Mouse (Mus musculus) forebrain, embryonic 10.5 days (tissue): ENCODE results near the gene Gm17542. TPM values are rescaled to one million over a fixed set of nuclear protein-coding genes. Genes with fewer than 3 reads are reported as not detected.
A peak's percentile ranks its signal among the peaks of the same experiment; 100 is the strongest.

Experiments used
- DNase-seq: peaks from one replicate; pipeline ENCODE4 v3.0.0-alpha.2; 2017; ENCODE audit warnings: low spot score; ENCODE audit errors: extremely low spot score
- H3K27ac ChIP-seq: fragments of 300-500 bp; sonication (generic); 2 replicates; pipeline ENCODE4 v1.5.1; 2016; ENCODE audit warnings: mild to moderate bottlenecking
- H3K27me3 ChIP-seq: fragments of 300-500 bp; sonication (generic); 2 replicates; pipeline ENCODE4 v1.6.1; 2016; ENCODE audit warnings: mild to moderate bottlenecking; ENCODE audit not compliant: poor library complexity, severe bottlenecking
- H3K36me3 ChIP-seq: fragments of 300-500 bp; sonication (generic); replicated peaks from 2 replicates; pipeline ENCODE4 v1.6.1; 2016; ENCODE audit warnings: mild to moderate bottlenecking, moderate library complexity
- H3K4me1 ChIP-seq: fragments of 300-500 bp; sonication (generic); 2 replicates; pipeline ENCODE4 v1.6.1; 2016
- H3K4me3 ChIP-seq: fragments of 300-500 bp; sonication (generic); 2 replicates; pipeline ENCODE4 v1.5.1; 2016; ENCODE audit warnings: mild to moderate bottlenecking, moderate library complexity
- H3K9me3 ChIP-seq: fragments of 300-500 bp; sonication (generic); 2 replicates; pipeline ENCODE4 v1.6.1; 2016; ENCODE audit warnings: mild to moderate bottlenecking, moderate library complexity
- WGBS: fragments of 180-500 bp; shearing (Covaris S2); methylation state at CpG from one replicate; pipeline ENCODE4 v1.1.7; 2016; 5-methylcytosine and 5-hydroxymethylcytosine counted together
- polyA plus RNA-seq: library from polyadenylated mRNA; unstranded; fragments of >200 nt; fragmentation: Nextera tagmentation; extraction: Ambion mirVana; gene quantifications from 2 replicates; pipeline ENCODE4 v1.2.1, GENCODE M21; 2016

Gene Gm17542
- polyA plus RNA-seq, 1 experiment from 2014 or later = not detected

DNA sequence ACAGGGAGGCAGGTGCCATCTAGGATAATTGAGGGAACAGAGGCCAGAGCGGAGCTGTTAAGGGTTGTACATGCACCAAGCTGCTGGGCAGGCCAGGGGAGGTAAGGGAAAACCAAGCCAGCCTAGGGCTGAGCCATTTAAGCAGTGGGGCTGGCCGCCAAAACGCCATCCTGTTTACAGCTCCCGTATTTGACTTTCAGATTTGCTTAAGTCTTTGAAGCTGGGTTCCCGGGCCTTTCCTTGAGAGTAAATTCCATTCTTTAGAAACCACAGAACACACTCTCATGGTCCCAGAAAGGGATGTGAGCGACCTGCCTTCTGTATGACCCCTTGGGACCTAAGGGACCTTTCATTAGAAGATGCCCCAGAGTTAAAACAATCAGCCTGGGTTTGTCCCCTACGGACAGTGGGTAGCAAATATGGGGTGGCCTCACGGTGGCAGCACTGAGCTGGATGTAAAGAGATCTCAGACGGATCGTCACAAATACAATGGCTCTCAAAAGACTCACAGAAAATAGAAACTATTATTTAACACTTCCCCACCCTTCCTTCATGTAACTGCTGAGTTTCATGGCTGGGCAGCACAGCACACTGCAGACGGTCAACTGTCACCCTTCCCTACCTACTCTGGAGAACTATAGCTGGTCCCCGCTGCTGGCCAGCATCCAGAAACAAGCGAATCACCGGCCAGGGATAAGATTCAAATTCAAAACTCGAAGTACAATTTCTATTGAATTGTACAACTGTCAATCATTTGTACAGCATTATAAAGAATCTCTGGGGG is 44.5 kb downstream of the Gm17542 start:
- DNase-seq = peak; percentile 73
- H3K4me1 ChIP-seq = peaks cover 39% of the 10 kb centered on the region
- peak overlapping the region; percentile 27 for H3K4me3 ChIP-seq
- peak overlapping the region; percentile 77 for H3K27ac ChIP-seq
- H3K36me3 ChIP-seq = no peaks in the 10 kb centered on the region
- WGBS = 32% methylated on average over 15 of the region's 15 CpGs
- no peaks in the 10 kb centered on the region for H3K9me3 ChIP-seq
- peaks cover 60% of the 10 kb centered on the region for H3K27me3 ChIP-seq

DNA sequence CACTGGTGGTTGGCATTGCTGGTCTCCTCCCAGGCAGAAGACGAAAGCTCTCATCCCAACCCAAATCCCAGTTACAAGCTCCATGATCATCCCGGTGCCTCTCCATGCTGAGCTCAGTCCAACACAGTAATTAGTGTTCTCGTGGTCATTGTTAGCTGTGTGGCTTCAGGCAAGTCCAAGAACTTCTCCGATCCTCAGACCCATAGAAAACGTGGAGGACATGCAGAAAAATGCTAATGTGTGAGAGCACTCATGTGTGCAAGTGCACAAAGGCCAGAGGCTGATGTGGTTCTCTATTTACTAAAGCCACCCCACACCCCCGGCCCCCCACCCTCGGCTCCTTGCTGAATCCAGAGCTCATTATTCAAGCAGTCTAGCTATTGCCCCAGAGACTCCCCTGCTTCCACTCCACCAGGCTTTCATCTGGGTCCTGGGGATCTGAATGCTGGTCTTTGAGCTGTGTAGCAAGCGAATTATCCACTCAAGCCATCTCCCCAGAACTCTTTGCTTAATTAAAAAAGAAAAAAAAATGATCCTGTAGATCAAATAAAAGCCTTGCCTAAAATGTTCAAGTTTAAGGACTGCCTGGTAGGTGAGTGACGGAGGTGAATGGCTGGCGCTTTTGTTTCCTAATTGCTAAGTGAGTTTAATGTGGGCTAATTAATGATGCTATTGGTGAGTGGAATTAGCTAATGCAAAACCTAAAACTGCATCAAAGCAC is 45.3 kb downstream of the Gm17542 start:
- peak; percentile 77 for DNase-seq
- H3K4me3 ChIP-seq = peak overlapping the region; percentile 27; the same call in 1 of the 2 replicates

DNA sequence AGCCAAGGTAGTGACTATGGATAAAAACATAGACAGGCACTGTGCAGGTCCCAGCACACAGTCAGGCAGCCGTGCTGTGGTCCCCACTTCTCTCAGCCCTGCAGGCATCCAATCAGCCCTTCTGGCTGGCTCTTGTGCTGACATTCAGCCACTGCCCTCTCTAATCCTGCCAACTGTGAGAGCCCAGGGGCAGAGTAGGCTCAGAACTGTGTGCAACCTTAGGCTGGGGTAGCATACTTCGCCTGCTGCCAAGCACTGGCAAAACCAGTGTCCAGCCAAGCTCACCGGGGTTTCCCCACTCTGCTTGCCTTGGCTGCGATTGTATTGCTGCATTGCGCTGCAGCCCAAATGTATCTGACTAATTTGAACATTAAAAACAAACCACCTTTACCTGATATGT is 54.1 kb downstream of the Gm17542 start:
- no peak overlapping the region for H3K4me3 ChIP-seq
- H3K27ac ChIP-seq = peak overlapping the region; percentile 27; the same call in 1 of the 2 replicates
- H3K9me3 ChIP-seq = no peaks in the 10 kb centered on the region
- H3K4me1 ChIP-seq = peaks cover 3% of the 10 kb centered on the region; the same call in 1 of the 2 replicates
- 88% methylated on average over 5 of the region's 5 CpGs for WGBS
- peaks cover 61% of the 10 kb centered on the region for H3K27me3 ChIP-seq
- no peaks in the 10 kb centered on the region for H3K36me3 ChIP-seq
- DNase-seq = no peak

More for the DNA sequence above, 45.3 kb downstream of the Gm17542 start:
- 27% methylated on average over 10 of the region's 10 CpGs for WGBS
- Histone ChIP-seq H3K27me3 (peaks cover 67% of the 10 kb centered on the region), H3K27ac (peak overlapping the region; percentile 77), H3K36me3 (no peaks in the 10 kb centered on the region), H3K4me1 (peaks cover 39% of the 10 kb centered on the region), H3K9me3 (no peaks in the 10 kb centered on the region)

Other genes starting within 250 kb of the Gm17542 start
- gene Ccdc138, start 220.3 kb downstream of the Gm17542 start, polyA plus RNA-seq = 16.8 and 17.6 TPM in 2 replicates
- 0.53 and 0.62 TPM in 2 replicates for gene Edar, start 42.6 kb downstream of the Gm17542 start, polyA plus RNA-seq
- gene Sh3rf3, start 95.1 kb upstream of the Gm17542 start, polyA plus RNA-seq = 0.36 and 0.48 TPM in 2 replicates